Mouse (Mus musculus) bone marrow, adult 2 months (tissue): ENCODE data around the gene Anapc11.

Experiments
- CTCF ChIP-seq: fragments of 200-500 bp; IDR thresholded peaks from 2 replicates; pipeline ENCODE4 v1.5.1; 2011; ENCODE audit warnings: low read length, control low read depth; ENCODE audit not compliant: control insufficient read depth, insufficient read depth
- POLR2A ChIP-seq: fragments of 200-500 bp; IDR thresholded peaks from 2 replicates; pipeline ENCODE4 v1.6.1; 2011; ENCODE audit warnings: low read depth, mild to moderate bottlenecking, control low read depth, low read length, borderline replicate concordance; ENCODE audit not compliant: control insufficient read depth

DNA sequence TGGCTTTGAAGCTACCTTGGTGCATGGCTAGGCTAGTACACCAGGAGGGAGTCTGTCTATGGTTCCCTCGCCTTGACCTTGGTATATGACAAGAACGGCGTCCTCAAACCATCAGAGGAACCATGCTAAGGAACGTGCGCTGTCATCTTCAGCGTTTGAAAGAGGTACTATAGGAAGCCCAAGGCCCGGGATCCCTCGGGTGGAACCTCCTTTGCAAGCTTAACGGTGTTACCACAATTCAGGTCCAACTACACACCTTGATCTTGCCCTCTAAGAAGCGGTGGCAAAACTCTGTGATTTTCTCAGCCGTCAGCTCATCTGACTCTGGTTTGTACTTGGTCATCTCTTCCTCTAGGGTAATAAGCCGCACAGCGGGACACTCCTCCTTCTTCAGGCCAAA, 35.3 kb upstream of the Anapc11 start:
- no peak for TF ChIP-seq POLR2A
- no peak for TF ChIP-seq CTCF
